Mouse (Mus musculus) CH12.LX (cell line): Measurements from ENCODE around the gene Scrn2. TPM values are rescaled to one million over a fixed set of nuclear protein-coding genes. Genes with fewer than 3 reads are reported as not detected.
A peak's percentile ranks its signal among the peaks of the same experiment; 100 is the strongest.

ENCODE experiments used
- DNase-seq: peaks from one replicate; pipeline ENCODE4 v3.0.0-alpha.2; 2013; ENCODE audit errors: extremely low read depth
- H3K27ac ChIP-seq: 2 replicates; pipeline ENCODE4 v1.5.1; 2012; ENCODE audit warnings: low read depth, mild to moderate bottlenecking, control low read depth, moderate library complexity; ENCODE audit not compliant: insufficient read depth
- H3K27me3 ChIP-seq: replicated peaks from 2 replicates; pipeline ENCODE3; 2012; ENCODE audit warnings: inconsistent platforms
- H3K36me3 ChIP-seq, 2 experiments: replicated peaks in 1 of 2; 2 replicates each; pipeline versions ENCODE3 to v1.6.1; 2012; ENCODE audit warnings: inconsistent platforms in 1 of 2, low read length in 1 of 2, mild to moderate bottlenecking in 1 of 2, mixed read lengths in 1 of 2, moderate library complexity in 1 of 2; ENCODE audit not compliant: control insufficient read depth in 1 of 2, insufficient read depth in 1 of 2
- H3K4me1 ChIP-seq, 2 experiments: 2 replicates each; pipeline ENCODE4 v1.6.1; 2012; ENCODE audit warnings: inconsistent platforms in 1 of 2, moderate library complexity in 1 of 2; ENCODE audit not compliant: insufficient read depth in 2 of 2, control insufficient read depth in 1 of 2
- H3K4me2 ChIP-seq: 2 replicates; pipeline ENCODE4 v1.6.1; 2012; ENCODE audit warnings: low read depth, mild to moderate bottlenecking, control low read depth; ENCODE audit not compliant: poor library complexity, insufficient read depth, severe bottlenecking
- H3K4me3 ChIP-seq, 3 experiments: fragments of 150-350 bp in 1 of 3; sonication (generic) in 1 of 3; replicated peaks in 1 of 3; 2 replicates each; pipeline versions ENCODE3 to v1.5.1; 2011 to 2012; ENCODE audit warnings: low read depth in 2 of 3, low read length in 2 of 3, mild to moderate bottlenecking in 2 of 3, moderate library complexity in 2 of 3, control low read depth in 1 of 3, improper control_type of control experiment in 1 of 3, inconsistent platforms in 1 of 3, mixed read lengths in 1 of 3; ENCODE audit not compliant: poor library complexity in 1 of 3
- H3K79me2 ChIP-seq: replicated peaks from 2 replicates; pipeline ENCODE4 v1.6.1; 2012; ENCODE audit warnings: mild to moderate bottlenecking, moderate library complexity; ENCODE audit not compliant: control insufficient read depth, poor library complexity, insufficient read depth, severe bottlenecking; ENCODE audit errors: extremely low read depth
- H3K9ac ChIP-seq: 2 replicates; pipeline ENCODE4 v1.6.1; 2012; ENCODE audit warnings: low read depth, mild to moderate bottlenecking, control low read depth, moderate library complexity; ENCODE audit not compliant: insufficient read depth
- H3K9me3 ChIP-seq: replicated peaks from 2 replicates; pipeline ENCODE3; 2012; ENCODE audit warnings: low read length, inconsistent platforms, mixed read lengths
- BHLHE40 ChIP-seq: IDR thresholded peaks from 2 replicates; pipeline ENCODE4 v1.6.1; 2011; ENCODE audit warnings: mild to moderate bottlenecking, low read depth, low read length, improper control_type of control experiment
- CHD1 ChIP-seq: IDR thresholded peaks from 2 replicates; pipeline ENCODE4 v1.6.1; 2012; ENCODE audit warnings: low read depth, low read length, improper control_type of control experiment, inconsistent platforms
- CHD2 ChIP-seq: IDR thresholded peaks from 2 replicates; pipeline ENCODE4 v1.6.1; 2011; ENCODE audit warnings: low read length, improper control_type of control experiment
- CTCF ChIP-seq, 2 experiments: IDR thresholded peaks in 1 of 2; conservative IDR thresholded peaks in 1 of 2; 2 replicates each; pipeline ENCODE4 v1.5.1; 2011 to 2012; ENCODE audit warnings: low read depth in 2 of 2, low read length in 2 of 2, improper control_type of control experiment in 1 of 2, inconsistent platforms in 1 of 2, mild to moderate bottlenecking in 1 of 2, moderate library complexity in 1 of 2
- E2F4 ChIP-seq: IDR thresholded peaks from 2 replicates; pipeline ENCODE4 v1.6.1; 2011; ENCODE audit warnings: low read depth, low read length, improper control_type of control experiment; ENCODE audit not compliant: insufficient replicate concordance
- ELF1 ChIP-seq: IDR thresholded peaks from 2 replicates; pipeline ENCODE4 v1.6.1; 2014; ENCODE audit warnings: low read depth, mild to moderate bottlenecking, inconsistent platforms, low read length, improper control_type of control experiment
- EP300 ChIP-seq: IDR thresholded peaks from 2 replicates; pipeline ENCODE4 v1.6.1; 2011; ENCODE audit warnings: low read length, improper control_type of control experiment
- ETS1 ChIP-seq: conservative IDR thresholded peaks from 2 replicates; pipeline ENCODE4 v1.6.1; 2012; ENCODE audit warnings: low read depth, mild to moderate bottlenecking, inconsistent platforms, low read length, improper control_type of control experiment, moderate library complexity
- GABPA ChIP-seq: IDR thresholded peaks from 2 replicates; pipeline ENCODE4 v1.6.1; 2012; ENCODE audit warnings: low read depth, low read length, improper control_type of control experiment, inconsistent platforms; ENCODE audit not compliant: insufficient replicate concordance
- HCFC1 ChIP-seq: IDR thresholded peaks from 2 replicates; pipeline ENCODE4 v1.6.1; 2012; ENCODE audit warnings: low read depth, mild to moderate bottlenecking, inconsistent platforms, low read length, improper control_type of control experiment
- IRF4 ChIP-seq: IDR thresholded peaks from 2 replicates; pipeline ENCODE4 v1.6.1; 2014; ENCODE audit warnings: low read depth, mild to moderate bottlenecking, inconsistent platforms, low read length, improper control_type of control experiment
- JUN ChIP-seq: IDR thresholded peaks from 2 replicates; pipeline ENCODE4 v1.6.1; 2011; ENCODE audit warnings: low read depth, mild to moderate bottlenecking, low read length, improper control_type of control experiment, moderate library complexity; ENCODE audit not compliant: insufficient read depth
- JUND ChIP-seq: conservative IDR thresholded peaks from 2 replicates; pipeline ENCODE4 v1.6.1; 2011; ENCODE audit warnings: low read depth, low read length, improper control_type of control experiment
- KAT2A ChIP-seq: IDR thresholded peaks from 2 replicates; pipeline ENCODE4 v1.6.1; 2012; ENCODE audit warnings: low read length, improper control_type of control experiment, inconsistent platforms; ENCODE audit not compliant: insufficient replicate concordance
- MAFK ChIP-seq: IDR thresholded peaks from 2 replicates; pipeline ENCODE4 v1.6.1; 2011; ENCODE audit warnings: low read length, improper control_type of control experiment; ENCODE audit not compliant: insufficient replicate concordance
- MAX ChIP-seq: IDR thresholded peaks from 2 replicates; pipeline ENCODE4 v1.6.1; 2011; ENCODE audit warnings: low read length, improper control_type of control experiment
- MAZ ChIP-seq: IDR thresholded peaks from 2 replicates; pipeline ENCODE4 v1.6.1; 2012; ENCODE audit warnings: low read depth, mild to moderate bottlenecking, inconsistent platforms, low read length, improper control_type of control experiment, moderate library complexity
- MEF2A ChIP-seq: IDR thresholded peaks from 2 replicates; pipeline ENCODE4 v1.6.1; 2014; ENCODE audit warnings: low read depth, mild to moderate bottlenecking, inconsistent platforms, low read length, improper control_type of control experiment, borderline replicate concordance
- MXI1 ChIP-seq: IDR thresholded peaks from 2 replicates; pipeline ENCODE4 v1.6.1; 2011; ENCODE audit warnings: mild to moderate bottlenecking, low read depth, low read length, improper control_type of control experiment
- MYC ChIP-seq: IDR thresholded peaks from 2 replicates; pipeline ENCODE4 v1.6.1; 2011; ENCODE audit warnings: low read depth, mild to moderate bottlenecking, improper control_type of control experiment, low read length
- NELFE ChIP-seq: IDR thresholded peaks from 2 replicates; pipeline ENCODE4 v1.6.1; 2011; ENCODE audit warnings: low read depth, low read length, improper control_type of control experiment
- NRF1 ChIP-seq: IDR thresholded peaks from 2 replicates; pipeline ENCODE4 v1.6.1; 2014; ENCODE audit warnings: low read depth, mild to moderate bottlenecking, inconsistent platforms, low read length, improper control_type of control experiment, moderate library complexity
- PAX5 ChIP-seq: IDR thresholded peaks from 2 replicates; pipeline ENCODE4 v1.6.1; 2012; ENCODE audit warnings: low read length, inconsistent platforms, mixed read lengths
- POLR2A ChIP-seq: IDR thresholded peaks from 2 replicates; pipeline ENCODE4 v1.6.1; 2011; ENCODE audit warnings: low read depth, mild to moderate bottlenecking, improper control_type of control experiment, low read length
- POLR2AphosphoS2 ChIP-seq: IDR thresholded peaks from 2 replicates; pipeline ENCODE4 v1.6.1; 2011; ENCODE audit warnings: low read depth, low read length, improper control_type of control experiment
- RAD21 ChIP-seq: IDR thresholded peaks from 2 replicates; pipeline ENCODE4 v1.6.1; 2011; ENCODE audit warnings: low read depth, mild to moderate bottlenecking, low read length, improper control_type of control experiment, moderate library complexity
- RCOR1 ChIP-seq: conservative IDR thresholded peaks from 2 replicates; pipeline ENCODE4 v1.6.1; 2012; ENCODE audit warnings: low read depth, mild to moderate bottlenecking, inconsistent platforms, low read length, improper control_type of control experiment
- SIN3A ChIP-seq: IDR thresholded peaks from 2 replicates; pipeline ENCODE4 v1.6.1; 2012; ENCODE audit warnings: low read length, improper control_type of control experiment, inconsistent platforms
- SMC3 ChIP-seq: IDR thresholded peaks from 2 replicates; pipeline ENCODE4 v1.6.1; 2011; ENCODE audit warnings: low read depth, low read length, improper control_type of control experiment
- TBP ChIP-seq: conservative IDR thresholded peaks from 2 replicates; pipeline ENCODE4 v1.6.1; 2011; ENCODE audit warnings: low read depth, low read length, improper control_type of control experiment
- UBTF ChIP-seq: IDR thresholded peaks from 2 replicates; pipeline ENCODE4 v1.6.1; 2012; ENCODE audit warnings: low read depth, mild to moderate bottlenecking, inconsistent platforms, low read length, improper control_type of control experiment, moderate library complexity
- USF1 ChIP-seq: IDR thresholded peaks from 2 replicates; pipeline ENCODE4 v1.6.1; 2014; ENCODE audit warnings: low read depth, mild to moderate bottlenecking, inconsistent platforms, low read length, improper control_type of control experiment
- USF2 ChIP-seq: conservative IDR thresholded peaks from 2 replicates; pipeline ENCODE4 v1.6.1; 2011; ENCODE audit warnings: low read depth, low read length, improper control_type of control experiment
- ZC3H11A ChIP-seq: IDR thresholded peaks from 2 replicates; pipeline ENCODE4 v1.6.1; 2012; ENCODE audit warnings: low read depth, mild to moderate bottlenecking, inconsistent platforms, low read length, improper control_type of control experiment
- ZKSCAN1 ChIP-seq: IDR thresholded peaks from 2 replicates; pipeline ENCODE4 v1.6.1; 2012; ENCODE audit warnings: low read depth, inconsistent platforms, low read length, improper control_type of control experiment, borderline replicate concordance
- ZMIZ1 ChIP-seq: IDR thresholded peaks from 2 replicates; pipeline ENCODE4 v1.6.1; 2012; ENCODE audit warnings: low read depth, mild to moderate bottlenecking, inconsistent platforms, low read length, improper control_type of control experiment
- ZNF384 ChIP-seq: IDR thresholded peaks from 2 replicates; pipeline ENCODE4 v1.6.1; 2012; ENCODE audit warnings: low read depth, low read length, improper control_type of control experiment, inconsistent platforms
- dilution Hi-C: fragments of 300-500 bp; cut with MboI; formaldehyde crosslinking; loops from 2 replicates; pipeline ENCODE4 v1.14.3; 2020; ENCODE audit warnings: low sequenced_read_pairs; ENCODE audit not compliant: extremely low pct_unique_long_range_greater_than_20kb, extremely low pct_ligation_motif_present
- in situ Hi-C: fragments of 300-500 bp; cut with MboI; formaldehyde crosslinking; loops from 3 replicates; pipeline ENCODE4 v1.14.3; 2019; ENCODE audit warnings: low sequenced_read_pairs, low pct_ligation_motif_present, low pct_unique_long_range_greater_than_20kb, mixed read lengths
- polyA plus RNA-seq: library from polyadenylated mRNA; unstranded; fragments of >175 nt; gene quantifications from 2 replicates; pipeline ENCODE4 v1.2.1, GENCODE M21; 2012; ENCODE audit warnings: low read depth; ENCODE audit not compliant: insufficient read length
- total RNA-seq, 2 experiments: library from RNA; depleted of rRNA; stranded (reverse); fragments of 300-350 nt in 1 of 2; fragments of >200 nt in 1 of 2; gene quantifications; 2 replicates each; pipeline ENCODE4 v1.2.3; 2012 to 2014

Gene Scrn2
- total and polyA plus RNA-seq, 3 experiments: 34.5 to 55.8 (median 35.2) TPM

DNA sequence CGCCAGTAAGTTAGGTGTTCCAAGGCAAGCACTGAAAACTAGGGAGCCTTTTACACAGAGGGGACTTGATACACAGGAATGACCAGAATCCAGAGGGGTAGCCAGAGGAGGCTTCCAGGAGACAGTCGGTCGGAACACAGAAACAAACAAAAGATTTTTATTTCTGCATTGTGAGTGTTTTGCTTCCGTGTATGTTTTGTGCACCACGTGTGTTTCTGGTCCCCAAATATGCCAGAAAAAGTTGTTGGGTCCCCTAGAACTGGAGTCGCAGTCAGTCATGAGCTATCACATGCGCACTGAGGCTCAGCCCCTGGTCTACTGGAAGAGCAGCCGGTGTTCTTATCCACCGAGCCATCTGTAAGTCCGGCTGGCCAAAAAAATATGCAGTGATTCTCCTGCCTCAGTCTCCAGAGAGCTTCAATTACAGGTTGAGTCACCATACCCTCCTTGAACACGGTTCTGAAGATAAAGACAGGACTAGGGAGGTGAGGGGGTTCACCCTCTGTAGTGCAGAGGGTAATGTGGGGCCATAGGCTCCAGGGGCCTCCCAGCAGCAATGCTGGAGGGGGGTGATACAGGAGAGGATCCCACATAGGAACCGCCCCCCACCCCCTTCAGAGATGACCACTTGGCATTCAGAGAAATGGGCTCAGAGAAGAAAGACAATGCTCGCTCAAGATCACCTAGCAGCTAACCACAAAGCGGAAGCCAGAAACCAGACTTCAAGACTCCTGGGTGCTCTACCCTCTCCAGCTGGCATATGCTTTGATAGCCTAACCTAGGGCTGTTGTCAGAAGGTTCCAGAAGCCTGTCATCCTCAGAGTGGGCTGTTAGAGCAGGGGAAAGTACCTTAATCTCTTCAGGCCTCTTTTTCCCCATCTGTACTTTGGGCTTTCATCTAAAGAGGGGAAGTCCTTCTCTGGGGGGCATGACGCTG lies 33.6 kb upstream of the Scrn2 start:
- dilution Hi-C loops (no loop called here), in situ Hi-C loops (no loop called here)
- H3K4me3 ChIP-seq: peak overlapping the region; percentile 60 to 64 (median 60)
- peak overlapping the region; percentile 91 for H3K9ac ChIP-seq
- no peaks in the 10 kb centered on the region for H3K9me3 ChIP-seq
- peak; percentile 99 for DNase-seq
- H3K27me3 ChIP-seq: no peaks in the 10 kb centered on the region
- peak overlapping the region; percentile 96 for H3K27ac ChIP-seq
- peak overlapping the region; percentile 73 for H3K4me2 ChIP-seq
- peaks cover 0 to 3% of the 10 kb centered on the region in 2 experiments for H3K36me3 ChIP-seq
- no peaks in the 10 kb centered on the region for H3K79me2 ChIP-seq
- peaks cover 53 to 90% of the 10 kb centered on the region in 2 experiments for H3K4me1 ChIP-seq
- TF ChIP-seq E2F4 (0 out of 2 replicates have a peak, but pooled peaks have one; percentile 15), NRF1 (peak; percentile 85), RCOR1 (peak; percentile 83), MYC (peak; percentile 80; the same call in 1 of the 2 replicates), EP300 (no peak; the same call in none of the 2 replicates), ELF1 (peak; percentile 68), ZNF384 (peak; percentile 78), PAX5 (no peak), NELFE (peak; percentile 69; the same call in 1 of the 2 replicates), GABPA (no peak), HCFC1 (peak; percentile 6; the same call in 1 of the 2 replicates), BHLHE40 (peak; percentile 75), IRF4 (peak; percentile 81), POLR2AphosphoS2 (no peak; the same call in none of the 2 replicates), MXI1 (peak; percentile 72), CHD2 (peak; percentile 88), ZC3H11A (no peak), KAT2A (peak; percentile 37; the same call in 1 of the 2 replicates), SMC3 (peak; percentile 22), SIN3A (peak; percentile 94; the same call in 1 of the 2 replicates), MAZ (peak; percentile 92), RAD21 (no peak; the same call in none of the 2 replicates), ZMIZ1 (no peak; the same call in none of the 2 replicates), ETS1 (peak; percentile 91), ZKSCAN1 (no peak), UBTF (peak; percentile 57; the same call in 1 of the 2 replicates), MAX (peak; percentile 88), MEF2A (peak; percentile 72; the same call in 1 of the 2 replicates), POLR2A (peak; percentile 70), MAFK (0 out of 2 replicates have a peak, but pooled peaks have one; percentile 72), JUND (0 out of 2 replicates have a peak, but pooled peaks have one; percentile 65), USF2 (0 out of 2 replicates have a peak, but pooled peaks have one; percentile 2), CHD1 (peak; percentile 84; the same call in 1 of the 2 replicates), JUN (peak; percentile 59), USF1 (peak; percentile 22), CTCF (conservative IDR thresholded peaks at IDR 0.05 in 1 of 2, IDR thresholded peaks at IDR 0.05 in 1 of 2; ENCODE audit: low read depth in 2 of 2, low read length in 2 of 2) (no peak), TBP (peak; percentile 46)
